Mouse (Mus musculus): ENCODE results near the gene Olfr1426. TPM values are rescaled to one million over a fixed set of nuclear protein-coding genes. Genes with fewer than 3 reads are reported as not detected.

The Olfr1426 gene
- not detected in 2 replicates for polyA plus RNA-seq (2011; ENCODE audit: insufficient read depth, insufficient read length, low read depth, missing spikeins)

DNA sequence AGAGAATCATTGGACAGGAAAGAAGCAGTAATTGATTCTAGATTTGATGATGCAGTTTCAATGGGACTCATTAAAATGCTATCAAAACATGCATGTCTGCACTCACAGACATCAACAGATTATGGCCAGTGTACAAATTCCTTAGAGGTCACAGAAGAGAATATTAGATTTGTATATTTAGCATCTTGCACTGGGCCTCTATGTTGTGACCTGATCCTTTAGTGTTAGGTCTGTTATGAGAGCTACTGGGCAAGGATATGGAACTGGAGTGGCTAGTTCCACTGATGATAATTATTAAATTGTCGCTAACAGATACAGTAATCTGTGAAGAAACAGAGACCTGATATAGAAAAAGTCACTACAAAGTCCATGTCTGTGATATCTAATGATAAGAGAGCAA is at the start of gene Olfr1426:
Olfr1426 (minus strand) TSS at position 101 of the 400 bp plus-strand sequence.
- no peak within 1 kb of the TSS for H3K4me3 ChIP-seq (ENCODE audit: low read depth, low read length)
- no peaks in the 10 kb centered on the region for H3K27me3 ChIP-seq (ENCODE audit: control insufficient read depth, insufficient read depth, low read length, poor library complexity, severe bottlenecking)
- TF ChIP-seq POLR2A (IDR thresholded peaks at IDR 0.05; ENCODE audit: insufficient read depth, low read length) = no peak
- TF ChIP-seq EP300 (IDR thresholded peaks at IDR 0.05; ENCODE audit: insufficient read depth, low read depth, low read length) = no peak
- no peak for TF ChIP-seq CTCF (IDR thresholded peaks at IDR 0.05; ENCODE audit: low read depth, low read length)
- H3K27ac ChIP-seq (ENCODE audit: insufficient read depth, low read length) = no peak within 1 kb of the TSS
- H3K9me3 ChIP-seq (replicated peaks; ENCODE audit: control insufficient read depth, insufficient read depth, low read length, poor library complexity, severe bottlenecking) = 0 out of 2 replicates have a peak, but pooled peaks cover 5% of the 10 kb centered on the region
- no peak within 1 kb of the TSS for H3K9ac ChIP-seq (ENCODE audit: low read depth, poor library complexity, severe bottlenecking)
- H3K4me1 ChIP-seq (ENCODE audit: control insufficient read depth, insufficient read depth, low read length) = no peaks in the 10 kb centered on the region
- H3K36me3 ChIP-seq (ENCODE audit: control insufficient read depth, insufficient read depth, low read length, poor library complexity, severe bottlenecking) = no peaks in the 10 kb centered on the region

DNA sequence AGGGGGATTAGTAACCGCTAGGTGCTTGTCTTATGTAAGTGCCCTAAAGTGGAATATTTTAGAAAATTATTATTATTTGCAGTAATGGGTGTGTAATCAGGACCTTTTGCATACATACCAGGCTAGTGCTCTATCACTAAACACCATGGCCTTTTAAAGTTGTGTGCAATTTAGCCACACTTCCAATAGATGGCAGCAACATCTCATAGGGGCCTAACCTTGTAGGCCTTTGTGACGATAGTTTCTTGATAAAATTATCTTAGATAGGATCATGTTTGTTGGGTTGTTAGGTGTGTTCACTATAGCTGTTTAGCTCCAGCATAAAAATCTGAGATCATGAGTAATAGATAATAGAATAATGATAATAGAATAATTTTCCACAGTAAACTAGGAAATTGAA is 42.5 kb upstream of the Olfr1426 start:
- H3K27me3 ChIP-seq (ENCODE audit: control insufficient read depth, insufficient read depth, low read length, poor library complexity, severe bottlenecking) = no peaks in the 10 kb centered on the region
- H3K36me3 ChIP-seq (ENCODE audit: control insufficient read depth, insufficient read depth, low read length, poor library complexity, severe bottlenecking) = no peaks in the 10 kb centered on the region
- no peak overlapping the region for H3K4me3 ChIP-seq (ENCODE audit: low read depth, low read length)
- H3K4me1 ChIP-seq (ENCODE audit: control insufficient read depth, insufficient read depth, low read length) = no peaks in the 10 kb centered on the region
- no peaks in the 10 kb centered on the region for H3K9me3 ChIP-seq (replicated peaks; ENCODE audit: control insufficient read depth, insufficient read depth, low read length, poor library complexity, severe bottlenecking)
- H3K9ac ChIP-seq (ENCODE audit: low read depth, poor library complexity, severe bottlenecking) = no peak overlapping the region
- TF ChIP-seq EP300 (IDR thresholded peaks at IDR 0.05; ENCODE audit: insufficient read depth, low read depth, low read length) (no peak), CTCF (IDR thresholded peaks at IDR 0.05; ENCODE audit: low read depth, low read length) (no peak), POLR2A (IDR thresholded peaks at IDR 0.05; ENCODE audit: insufficient read depth, low read length) (no peak)
- H3K27ac ChIP-seq (ENCODE audit: insufficient read depth, low read length) = no peak overlapping the region

DNA sequence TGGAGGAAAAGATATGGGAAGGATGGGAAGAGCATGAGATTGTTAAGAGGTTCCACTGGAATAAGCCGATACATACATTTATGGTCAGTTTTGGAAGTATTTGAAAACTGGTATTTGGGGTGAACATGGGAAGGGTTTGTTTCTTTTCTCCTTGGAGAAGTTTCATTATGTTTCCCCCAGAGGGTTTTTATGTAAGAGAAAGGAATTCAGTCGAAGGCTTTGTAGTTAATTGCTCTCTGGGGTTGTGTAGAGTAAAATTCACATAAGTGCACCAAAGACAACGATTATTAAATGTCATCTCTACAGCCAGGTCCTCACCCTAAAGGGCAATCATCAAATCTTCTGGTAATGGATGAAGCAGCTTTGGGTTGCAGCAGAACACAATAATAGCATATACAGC is 31.3 kb upstream of the Olfr1426 start, which contains the start of gene Olfr76:
Olfr76 (minus strand) TSS at position 101 of the 400 bp plus-strand sequence.
- Histone ChIP-seq H3K9ac (ENCODE audit: low read depth, poor library complexity, severe bottlenecking) (no peak within 1 kb of the TSS), H3K4me1 (ENCODE audit: control insufficient read depth, insufficient read depth, low read length) (no peaks in the 10 kb centered on the region), H3K9me3 (replicated peaks; ENCODE audit: control insufficient read depth, insufficient read depth, low read length, poor library complexity, severe bottlenecking) (no peaks in the 10 kb centered on the region), H3K4me3 (ENCODE audit: low read depth, low read length) (no peak within 1 kb of the TSS), H3K36me3 (ENCODE audit: control insufficient read depth, insufficient read depth, low read length, poor library complexity, severe bottlenecking) (no peaks in the 10 kb centered on the region), H3K27me3 (ENCODE audit: control insufficient read depth, insufficient read depth, low read length, poor library complexity, severe bottlenecking) (no peaks in the 10 kb centered on the region), H3K27ac (ENCODE audit: insufficient read depth, low read length) (no peak within 1 kb of the TSS)
- TF ChIP-seq CTCF (IDR thresholded peaks at IDR 0.05; ENCODE audit: low read depth, low read length) = no peak
- no peak for TF ChIP-seq EP300 (IDR thresholded peaks at IDR 0.05; ENCODE audit: insufficient read depth, low read depth, low read length)
- TF ChIP-seq POLR2A (IDR thresholded peaks at IDR 0.05; ENCODE audit: insufficient read depth, low read length) = no peak

DNA sequence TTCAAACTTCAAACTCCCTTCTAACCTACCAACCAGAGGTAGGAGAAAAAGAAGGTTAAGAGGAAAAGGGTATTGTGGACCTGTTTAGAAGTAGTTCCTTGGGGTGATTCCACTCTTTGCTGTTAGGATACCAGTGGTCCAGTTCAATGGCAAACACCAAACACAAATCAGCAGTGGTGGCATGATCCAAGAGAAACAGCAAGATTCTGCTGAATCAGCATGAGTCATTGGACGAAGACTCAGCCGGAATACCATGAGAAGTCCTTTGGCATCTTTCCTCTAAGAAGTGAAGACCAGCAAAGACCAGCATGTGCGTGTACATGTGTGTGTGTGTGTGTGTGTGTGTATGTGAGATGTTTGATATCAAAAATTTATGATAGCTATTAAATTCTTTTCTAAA is 24.7 kb upstream of the Olfr1426 start:
- Histone ChIP-seq H3K27ac (ENCODE audit: insufficient read depth, low read length) (no peak overlapping the region), H3K9me3 (replicated peaks; ENCODE audit: control insufficient read depth, insufficient read depth, low read length, poor library complexity, severe bottlenecking) (no peaks in the 10 kb centered on the region), H3K27me3 (ENCODE audit: control insufficient read depth, insufficient read depth, low read length, poor library complexity, severe bottlenecking) (no peaks in the 10 kb centered on the region), H3K4me1 (ENCODE audit: control insufficient read depth, insufficient read depth, low read length) (no peaks in the 10 kb centered on the region), H3K9ac (ENCODE audit: low read depth, poor library complexity, severe bottlenecking) (no peak overlapping the region), H3K4me3 (ENCODE audit: low read depth, low read length) (no peak overlapping the region), H3K36me3 (ENCODE audit: control insufficient read depth, insufficient read depth, low read length, poor library complexity, severe bottlenecking) (no peaks in the 10 kb centered on the region)
- TF ChIP-seq CTCF (IDR thresholded peaks at IDR 0.05; ENCODE audit: low read depth, low read length) (no peak), POLR2A (IDR thresholded peaks at IDR 0.05; ENCODE audit: insufficient read depth, low read length) (no peak), EP300 (IDR thresholded peaks at IDR 0.05; ENCODE audit: insufficient read depth, low read depth, low read length) (no peak)

DNA sequence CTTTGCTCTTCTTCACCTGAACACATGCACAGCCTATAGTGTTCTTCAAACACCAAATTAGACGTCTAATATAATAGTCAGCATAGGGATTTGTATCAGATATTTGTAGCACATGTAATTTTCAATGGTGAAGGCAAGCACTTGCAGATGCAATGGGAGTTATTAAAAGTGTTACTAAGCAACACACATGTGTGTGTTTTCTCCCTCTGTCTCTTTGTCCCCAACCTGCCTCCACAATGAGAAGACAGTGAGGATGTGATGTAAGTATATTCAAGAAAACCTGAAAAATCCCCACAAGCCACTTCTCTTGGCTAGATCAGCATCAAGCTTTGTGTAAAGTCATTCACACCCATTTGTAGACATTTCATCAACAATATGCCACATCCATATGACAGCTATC is 24.0 kb upstream of the Olfr1426 start, which contains the start of gene Olfr1428:
Olfr1428 (minus strand) TSS at position 101 of the 400 bp plus-strand sequence.
- no peak within 1 kb of the TSS for H3K4me3 ChIP-seq (ENCODE audit: low read depth, low read length)
- H3K27me3 ChIP-seq (ENCODE audit: control insufficient read depth, insufficient read depth, low read length, poor library complexity, severe bottlenecking) = no peaks in the 10 kb centered on the region
- H3K9ac ChIP-seq (ENCODE audit: low read depth, poor library complexity, severe bottlenecking) = no peak within 1 kb of the TSS
- TF ChIP-seq EP300 (IDR thresholded peaks at IDR 0.05; ENCODE audit: insufficient read depth, low read depth, low read length) = no peak
- no peak for TF ChIP-seq CTCF (IDR thresholded peaks at IDR 0.05; ENCODE audit: low read depth, low read length)
- no peak for TF ChIP-seq POLR2A (IDR thresholded peaks at IDR 0.05; ENCODE audit: insufficient read depth, low read length)
- no peak within 1 kb of the TSS for H3K27ac ChIP-seq (ENCODE audit: insufficient read depth, low read length)
- no peaks in the 10 kb centered on the region for H3K4me1 ChIP-seq (ENCODE audit: control insufficient read depth, insufficient read depth, low read length)
- H3K36me3 ChIP-seq (ENCODE audit: control insufficient read depth, insufficient read depth, low read length, poor library complexity, severe bottlenecking) = no peaks in the 10 kb centered on the region
- H3K9me3 ChIP-seq (replicated peaks; ENCODE audit: control insufficient read depth, insufficient read depth, low read length, poor library complexity, severe bottlenecking) = no peaks in the 10 kb centered on the region

DNA sequence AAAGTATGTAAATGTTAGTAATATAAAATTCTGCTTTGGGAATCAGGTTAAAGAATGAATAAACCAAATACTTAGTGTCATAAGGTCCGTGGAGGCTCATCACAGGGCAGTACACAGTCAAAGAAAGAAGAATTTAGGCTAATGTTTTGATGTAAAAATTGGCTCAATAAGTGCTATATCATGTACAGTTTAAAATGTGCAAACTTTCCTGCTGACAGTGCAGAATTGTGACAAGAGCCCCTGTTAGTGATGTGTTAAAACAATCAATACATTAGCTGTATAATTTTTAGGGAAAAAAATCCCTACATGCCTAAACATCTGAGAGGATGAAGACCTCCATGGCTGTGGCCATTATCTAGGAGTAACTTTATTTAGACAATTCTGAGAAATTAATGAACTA is 22.0 kb upstream of the Olfr1426 start:
- H3K9me3 ChIP-seq (replicated peaks; ENCODE audit: control insufficient read depth, insufficient read depth, low read length, poor library complexity, severe bottlenecking) = peaks cover 3% of the 10 kb centered on the region; the same call in 1 of the 2 replicates
- H3K27ac ChIP-seq (ENCODE audit: insufficient read depth, low read length) = no peak overlapping the region
- H3K36me3 ChIP-seq (ENCODE audit: control insufficient read depth, insufficient read depth, low read length, poor library complexity, severe bottlenecking) = no peaks in the 10 kb centered on the region
- H3K27me3 ChIP-seq (ENCODE audit: control insufficient read depth, insufficient read depth, low read length, poor library complexity, severe bottlenecking) = no peaks in the 10 kb centered on the region; the same call in 1 of the 2 replicates
- no peak for TF ChIP-seq POLR2A (IDR thresholded peaks at IDR 0.05; ENCODE audit: insufficient read depth, low read length)
- TF ChIP-seq CTCF (IDR thresholded peaks at IDR 0.05; ENCODE audit: low read depth, low read length) = no peak
- no peak for TF ChIP-seq EP300 (IDR thresholded peaks at IDR 0.05; ENCODE audit: insufficient read depth, low read depth, low read length)
- H3K9ac ChIP-seq (ENCODE audit: low read depth, poor library complexity, severe bottlenecking) = no peak overlapping the region
- H3K4me1 ChIP-seq (ENCODE audit: control insufficient read depth, insufficient read depth, low read length) = no peaks in the 10 kb centered on the region
- no peak overlapping the region for H3K4me3 ChIP-seq (ENCODE audit: low read depth, low read length)

Measured in ES-Bruce4 (cell line).